Mouse (Mus musculus) c-Kit-positive CD71-negative TER-119-negative erythroid progenitor cells, embryonic 14.5 days (primary cell): ENCODE measurements around the gene Derl2.
A peak's percentile ranks its signal among the peaks of the same experiment; 100 is the strongest.

Experiments
- DNase-seq: peaks from one replicate; pipeline ENCODE4 v3.0.0-alpha.2; 2013; ENCODE audit warnings: low read depth

The Derl2 gene

GRCm38 (mm10) chr11:70982030-70982429 lies 37.6 kb downstream of the Derl2 start:
- no peak for DNase-seq

GRCm38 (mm10) chr11:70980751-70981510 lies 38.7 kb downstream of the Derl2 start:
- DNase-seq: no peak

DNA sequence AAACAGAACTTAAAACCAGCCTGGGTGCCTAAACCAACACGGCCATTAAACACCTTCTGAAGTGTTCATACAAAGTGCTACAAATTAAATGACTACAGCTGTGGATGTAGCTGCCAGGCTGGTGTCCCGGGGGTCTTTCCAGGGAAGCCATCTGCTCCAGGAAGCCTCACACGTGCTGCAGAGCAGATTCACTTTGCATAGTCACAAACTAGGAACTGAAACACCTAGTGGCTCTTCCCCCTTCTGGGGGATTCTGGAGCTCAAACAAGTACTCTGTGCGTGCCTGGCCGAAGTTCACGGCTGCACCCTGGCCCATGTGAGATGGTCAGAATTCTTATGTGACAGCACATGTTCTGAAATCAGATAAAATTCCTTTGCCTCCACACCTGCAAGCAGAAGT lies 39.4 kb downstream of the Derl2 start:
- no peak for DNase-seq

GRCm38 (mm10) chr11:70977293-70977692 lies 42.3 kb downstream of the Derl2 start:
- no peak for DNase-seq

DNA sequence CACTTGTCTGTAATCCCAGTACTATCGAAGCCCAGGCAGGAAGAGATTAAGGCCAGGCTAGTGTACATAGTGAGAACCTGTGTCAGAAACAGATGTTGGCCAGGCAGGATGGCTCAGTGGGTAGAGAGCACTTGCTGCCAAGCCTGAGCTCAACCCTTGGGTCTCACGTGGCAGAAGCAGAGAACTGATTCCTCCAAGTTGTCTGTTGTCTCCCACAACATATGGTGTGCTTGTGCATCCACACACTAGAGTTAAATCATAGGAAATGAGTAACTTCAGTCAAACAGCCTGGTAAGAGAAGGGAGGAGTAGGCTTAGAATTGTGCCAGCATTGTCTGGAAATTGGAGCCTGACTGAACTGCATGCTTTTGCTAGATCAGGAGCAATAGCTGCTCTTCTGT lies 44.4 kb downstream of the Derl2 start:
- no peak for DNase-seq

DNA sequence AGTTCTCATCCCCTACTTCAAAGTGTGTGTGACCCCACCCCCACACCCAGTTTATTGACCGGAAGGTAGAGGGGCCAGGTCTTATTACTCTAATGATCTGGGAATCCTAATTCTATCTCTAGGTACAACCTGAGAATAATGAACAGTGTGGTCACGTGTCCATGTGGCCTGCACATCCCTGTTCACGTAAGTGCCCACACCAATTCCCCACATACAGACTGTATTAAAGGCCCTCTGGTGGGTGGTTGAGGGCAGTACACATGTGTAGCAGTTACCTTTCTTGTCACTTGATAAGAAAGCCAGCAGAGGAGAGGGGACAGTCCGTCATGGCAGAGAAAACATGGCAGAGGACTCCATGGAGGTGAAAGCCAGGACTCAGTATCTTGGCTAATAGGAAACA lies 45.7 kb downstream of the Derl2 start:
- no peak for DNase-seq

DNA sequence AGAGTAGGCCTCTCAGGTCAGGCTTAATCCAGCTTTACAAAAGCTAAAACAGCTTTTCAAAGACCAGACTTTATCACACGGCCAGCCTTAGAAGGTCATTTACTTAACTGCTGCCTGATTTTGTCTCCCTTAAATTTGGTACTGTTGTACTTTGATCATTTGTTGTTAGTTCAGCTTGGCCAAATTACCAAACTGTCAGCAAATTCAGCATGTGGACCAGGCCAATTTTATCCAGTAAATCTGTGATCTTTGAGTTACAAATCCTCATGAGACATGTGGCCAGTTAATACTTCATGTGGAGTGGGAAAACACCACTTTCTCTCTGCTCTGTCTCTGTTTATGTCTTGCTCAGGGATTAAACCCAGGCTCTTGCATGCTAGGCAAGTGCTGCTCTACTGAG lies 47.1 kb downstream of the Derl2 start:
- DNase-seq: no peak

GRCm38 (mm10) chr11:70970560-70971540 lies 48.8 kb downstream of the Derl2 start:
- peak; percentile 53 for DNase-seq

- peak; percentile 90 for DNase-seq
Measured at GRCm38 (mm10) chr11:70969821-70970559, 49.7 kb downstream of the Derl2 start, which contains the start of the genes Nup88 and Rpain. Gene Nup88 (minus strand): TSS chr11:70969973. Gene Rpain (plus strand): TSS chr11:70970213.

- DNase-seq: no peak
Measured at GRCm38 (mm10) chr11:70969271-70969794, 50.3 kb downstream of the Derl2 start.

- DNase-seq: no peak
Measured at GRCm38 (mm10) chr11:70964222-70964907, 55.3 kb downstream of the Derl2 start.

DNA sequence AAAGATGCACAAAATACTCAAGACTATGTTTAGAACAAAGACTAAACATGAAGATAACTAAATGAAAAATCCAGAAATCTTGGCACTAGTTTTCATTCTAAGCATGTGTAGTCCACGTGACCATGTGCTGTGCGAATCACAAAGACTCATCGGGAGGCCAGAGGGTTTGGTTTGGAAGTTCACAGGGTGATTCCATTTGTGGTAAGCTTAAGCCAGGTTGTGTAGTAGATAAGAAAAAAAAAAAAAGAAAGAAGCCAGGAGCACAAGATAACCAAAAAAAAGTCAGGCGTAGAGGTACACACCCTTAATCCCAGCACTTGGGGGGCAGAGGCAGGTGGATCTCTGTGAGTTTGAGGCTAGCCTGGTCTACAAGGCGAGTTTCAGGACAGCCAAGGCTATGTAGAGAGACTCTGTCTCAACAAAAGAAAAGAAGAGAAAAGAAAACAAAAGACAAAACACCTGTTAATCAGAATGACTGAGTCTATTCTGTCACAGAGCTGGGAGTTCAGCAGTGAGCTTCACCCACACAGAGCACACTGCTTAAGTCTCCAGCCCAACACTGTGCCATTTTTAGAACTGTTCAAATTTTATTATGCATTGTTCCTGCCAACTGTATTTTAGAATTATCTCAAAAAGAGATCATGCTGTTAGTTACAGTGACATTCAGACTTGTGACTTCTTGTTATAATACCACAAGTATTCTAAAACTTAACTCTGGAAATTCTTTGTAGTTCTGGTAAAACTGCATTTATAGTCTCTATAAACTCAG lies 58.7 kb downstream of the Derl2 start:
- no peak for DNase-seq
